In genomic region chr14:61069555-61069954, GRCm38 (mm10) we compare ENCODE assay signal across 24 mouse cellular contexts. TPM values are rescaled to one million over a fixed set of nuclear protein-coding genes. Genes with fewer than 3 reads are reported as not detected.
DNase-seq lines count a peak whose midpoint lies in the region; ATAC-seq and TF ChIP-seq lines count a peak whose summit lies in the region.
"Had no signal": no experiment of that assay in that cellular context is flagged by ENCODE, and none has a peak within 500 bp of the region (broad histone marks: within the 10 kb centered on the region; RNA-seq: fewer than 3 reads in every experiment).

No protein-coding gene starts in this region.

- ATAC-seq in liver, embryonic 15.5 days (ENCODE audit: insufficient read depth) = no peak
- ATAC-seq in liver, embryonic 12.5 days = no peak
- peak; percentile 78 for ATAC-seq in liver, postnatal 0 days
- ATAC-seq in lung, embryonic 15.5 days (ENCODE audit: borderline replicate concordance, extremely low read depth, low FRiP score, low TSS enrichment) = no peak
- ATAC-seq: activated CD4-positive, CD25-positive, alpha-beta regulatory T cell, adult 4 months; CD4-positive, CD25-positive, alpha-beta regulatory T cell, adult 4 months; forebrain, embryonic 13.5 days; forebrain, embryonic 15.5 days; Patski had no signal

- H3K4me2 ChIP-seq in liver, embryonic 15.5 days = no peak overlapping the region
- H3K4me2 ChIP-seq in liver, embryonic 12.5 days = no peak overlapping the region
- H3K4me2 ChIP-seq in liver, postnatal 0 days (ENCODE audit: low read depth, low read length) = no peak overlapping the region
- H3K4me2 ChIP-seq in lung, embryonic 15.5 days = no peak overlapping the region
- H3K4me2 ChIP-seq: embryonic facial prominence, embryonic 12.5 days; forebrain, embryonic 13.5 days; forebrain, embryonic 15.5 days had no signal

- no peak overlapping the region for H3K9ac ChIP-seq in liver, embryonic 15.5 days
- H3K9ac ChIP-seq in liver, embryonic 12.5 days = no peak overlapping the region
- H3K9ac ChIP-seq in liver, postnatal 0 days (replicated peaks) = no peak overlapping the region
- H3K9ac ChIP-seq in lung, embryonic 15.5 days = no peak overlapping the region
- H3K9ac ChIP-seq: embryonic facial prominence, embryonic 12.5 days; forebrain, embryonic 13.5 days; forebrain, embryonic 15.5 days had no signal

- H3K4me1 ChIP-seq in liver, embryonic 15.5 days (replicated peaks) = 0 out of 2 replicates have a peak, but pooled peaks cover 3% of the 10 kb centered on the region
- H3K4me1 ChIP-seq in liver, embryonic 12.5 days = no peaks in the 10 kb centered on the region
- H3K4me1 ChIP-seq in liver, postnatal 0 days (ENCODE audit: insufficient read depth) = no peaks in the 10 kb centered on the region
- peaks cover 16% of the 10 kb centered on the region for H3K4me1 ChIP-seq in lung, embryonic 15.5 days
- H3K4me1 ChIP-seq: forebrain, embryonic 13.5 days; forebrain, embryonic 15.5 days had no signal

- 29% methylated on average over 1 of the region's 1 CpGs for WGBS in liver, embryonic 15.5 days (ENCODE audit: insufficient replicate concordance)
- WGBS in liver, embryonic 12.5 days (ENCODE audit: insufficient replicate concordance) = 34% methylated on average over 1 of the region's 1 CpGs
- WGBS in liver, postnatal 0 days (ENCODE audit: insufficient replicate concordance) = 35% methylated on average over 1 of the region's 1 CpGs
- 36% methylated on average over 1 of the region's 1 CpGs for WGBS in lung, embryonic 15.5 days

- no peak for TF ChIP-seq CTCF in liver, postnatal 0 days (IDR thresholded peaks at IDR 0.05; ENCODE audit: low read depth)

- H3K4me3 ChIP-seq in liver, embryonic 15.5 days (replicated peaks) = no peak overlapping the region
- no peak overlapping the region for H3K4me3 ChIP-seq in liver, embryonic 12.5 days
- H3K4me3 ChIP-seq in liver, postnatal 0 days (ENCODE audit: low read depth, low read length) = no peak overlapping the region
- H3K4me3 ChIP-seq in lung, embryonic 15.5 days = no peak overlapping the region
- H3K4me3 ChIP-seq: embryonic facial prominence, embryonic 10.5 days; embryonic facial prominence, embryonic 12.5 days; forebrain, embryonic 13.5 days; forebrain, embryonic 15.5 days had no signal

- 0 out of 2 replicates have a peak overlapping the region, but pooled peaks have one; percentile 33 for H3K27ac ChIP-seq in liver, embryonic 15.5 days (replicated peaks)
- no peak overlapping the region for H3K27ac ChIP-seq in liver, embryonic 12.5 days
- H3K27ac ChIP-seq in liver, postnatal 0 days (ENCODE audit: low read depth) = no peak overlapping the region
- H3K27ac ChIP-seq in lung, embryonic 15.5 days = peak overlapping the region; percentile 17
- H3K27ac ChIP-seq: embryonic facial prominence, embryonic 10.5 days; embryonic facial prominence, embryonic 12.5 days; forebrain, embryonic 13.5 days; forebrain, embryonic 15.5 days had no signal

- H3K9me3 ChIP-seq in liver, embryonic 15.5 days (replicated peaks) = no peaks in the 10 kb centered on the region
- H3K9me3 ChIP-seq in liver, embryonic 12.5 days (replicated peaks) = no peaks in the 10 kb centered on the region
- H3K9me3 ChIP-seq in liver, postnatal 0 days (ENCODE audit: low read length) = no peaks in the 10 kb centered on the region
- H3K9me3 ChIP-seq in lung, embryonic 15.5 days = no peaks in the 10 kb centered on the region
- H3K9me3 ChIP-seq: embryonic facial prominence, embryonic 10.5 days; embryonic facial prominence, embryonic 12.5 days; forebrain, embryonic 13.5 days; forebrain, embryonic 15.5 days; G1E had no signal

- DNase-seq in liver, postnatal 0 days = peak; percentile 21
- no peak for DNase-seq in liver
- no peak for DNase-seq in lung, postnatal 36 days
- DNase-seq: adrenal gland, adult 8-10 months; adrenal gland, postnatal 14 days; adrenal gland, postnatal 36 days; B cell, adult 2 months; cerebellum, adult 11-12 months; cerebellum, adult 2 months; cerebellum, adult 9-10 months; cerebellum, postnatal 10 days; cerebellum, postnatal 25 days had no signal

- H3K36me3 ChIP-seq in liver, embryonic 15.5 days (replicated peaks) = no peaks in the 10 kb centered on the region
- H3K36me3 ChIP-seq in liver, embryonic 12.5 days = no peaks in the 10 kb centered on the region
- H3K36me3 ChIP-seq in liver, postnatal 0 days (replicated peaks; ENCODE audit: insufficient read depth, low read length) = no peaks in the 10 kb centered on the region
- H3K36me3 ChIP-seq in lung, embryonic 15.5 days = no peaks in the 10 kb centered on the region
- H3K36me3 ChIP-seq: embryonic facial prominence, embryonic 10.5 days; embryonic facial prominence, embryonic 12.5 days; forebrain, embryonic 15.5 days; G1E had no signal

- no peak for TF ChIP-seq EP300 in liver, postnatal 0 days (IDR thresholded peaks at IDR 0.05; ENCODE audit: low read depth)

- no peaks in the 10 kb centered on the region for H3K27me3 ChIP-seq in liver, embryonic 15.5 days
- H3K27me3 ChIP-seq in liver, embryonic 12.5 days (replicated peaks) = no peaks in the 10 kb centered on the region; the same call in 1 of the 2 replicates
- H3K27me3 ChIP-seq in liver, postnatal 0 days (ENCODE audit: insufficient read depth, low read length) = no peaks in the 10 kb centered on the region
- H3K27me3 ChIP-seq in lung, embryonic 15.5 days = no peaks in the 10 kb centered on the region
- H3K27me3 ChIP-seq: CH12.LX; embryonic facial prominence, embryonic 12.5 days; forebrain, embryonic 13.5 days; forebrain, embryonic 15.5 days had no signal

RNA-seq across cellular contexts. Expression of gene Tnfrsf19, which starts 23.3 kb away (rescaled TPM):
- polyA plus RNA-seq in liver, embryonic 15.5 days (2015; fragmentation: Nextera tagmentation; extraction: Ambion mirVana) = 4.4 and 4.7 TPM in 2 replicates
- 6.2 and 6.7 TPM in 2 replicates for polyA plus RNA-seq in liver, embryonic 12.5 days (2016; fragmentation: Nextera tagmentation; extraction: Ambion mirVana)
- polyA plus RNA-seq in liver, postnatal 0 days (2015; fragmentation: Nextera tagmentation; extraction: Ambion mirVana) = 2.4 and 2.5 TPM in 2 replicates
- polyA plus RNA-seq in lung, embryonic 15.5 days (2015; fragmentation: Nextera tagmentation; extraction: Ambion mirVana) = 96.5 and 105 TPM in 2 replicates
- polyA plus RNA-seq: activated CD4-positive, CD25-positive, alpha-beta regulatory T cell, adult 4 months; CD4-positive, CD25-positive, alpha-beta regulatory T cell, adult 4 months; G1E had no signal

Comparison
In these comparisons a context has a peak if more than half of its experiments do, and no peak if none do; other contexts are left out.
1. H3K27ac ChIP-seq: peak in liver, embryonic 15.5 days (single experiment) and lung, embryonic 15.5 days (single experiment); none in liver, embryonic 12.5 days (single experiment) and liver, postnatal 0 days (single experiment).
2. RNA of gene Tnfrsf19, which starts 23.3 kb away (polyA plus RNA-seq): 96.5 to 105 TPM in lung, embryonic 15.5 days; 6.2 to 6.7 TPM in liver, embryonic 12.5 days, 4.4 to 4.7 TPM in liver, embryonic 15.5 days and 2.4 to 2.5 TPM in liver, postnatal 0 days; every median in the first group is over 10 times any median in the second.